Mouse (Mus musculus) forebrain, postnatal 0 days (tissue): Measurements from ENCODE around the gene Iqcc. TPM values are rescaled to one million over a fixed set of nuclear protein-coding genes. Genes with fewer than 3 reads are reported as not detected.

ENCODE experiments used
- ATAC-seq: fragments of 200-750 bp; cut with Nextera tagmentation; 2 replicates; pipeline ENCODE4 v1.8.0; 2017; ENCODE audit warnings: mild to moderate bottlenecking, moderate library complexity
- DNase-seq: peaks from one replicate; pipeline ENCODE4 v3.0.0-alpha.2; 2015
- H3K27ac ChIP-seq: fragments of 300-500 bp; sonication (generic); 2 replicates; pipeline ENCODE4 v1.5.1; 2014; ENCODE audit warnings: low read depth, mild to moderate bottlenecking, antibody characterized with exemption, low read length, moderate library complexity, mixed read lengths
- H3K27me3 ChIP-seq: fragments of 300-500 bp; sonication (generic); 2 replicates; pipeline ENCODE4 v1.6.1; 2014; ENCODE audit warnings: mild to moderate bottlenecking, low read length, mixed read lengths; ENCODE audit not compliant: insufficient read depth
- H3K36me3 ChIP-seq: fragments of 300-500 bp; sonication (generic); 2 replicates; pipeline ENCODE4 v1.6.1; 2014; ENCODE audit warnings: mild to moderate bottlenecking, moderate library complexity; ENCODE audit not compliant: insufficient read depth
- H3K4me1 ChIP-seq: fragments of 300-500 bp; sonication (generic); 2 replicates; pipeline ENCODE4 v1.6.1; 2014; ENCODE audit warnings: antibody characterized with exemption; ENCODE audit not compliant: insufficient read depth
- H3K4me2 ChIP-seq: fragments of 300-500 bp; sonication (generic); 2 replicates; pipeline ENCODE4 v1.6.1; 2014; ENCODE audit warnings: low read depth, mild to moderate bottlenecking, moderate library complexity
- H3K4me3 ChIP-seq: fragments of 300-500 bp; sonication (generic); 2 replicates; pipeline ENCODE4 v1.5.1; 2014; ENCODE audit warnings: low read depth, low read length, mixed read lengths
- H3K9ac ChIP-seq: fragments of 300-500 bp; sonication (generic); 2 replicates; pipeline ENCODE4 v1.6.1; 2014; ENCODE audit warnings: mild to moderate bottlenecking
- H3K9me3 ChIP-seq: fragments of 300-500 bp; sonication (generic); 2 replicates; pipeline ENCODE4 v1.6.1; 2016; ENCODE audit warnings: low read length
- CTCF ChIP-seq: sonication (generic); IDR thresholded peaks from 2 replicates; pipeline ENCODE4 v1.5.1; 2016; ENCODE audit warnings: antibody characterized with exemption, control low read depth, low read depth
- WGBS: fragments of 180-500 bp; shearing (Covaris S2); extraction: QIAGEN DNeasy Blood & Tissue Kit; methylation state at CpG from one replicate; pipeline ENCODE4 v1.1.7; 2014; 5-methylcytosine and 5-hydroxymethylcytosine counted together
- polyA plus RNA-seq: library from polyadenylated mRNA; unstranded; fragments of >200 nt; fragmentation: Nextera tagmentation; extraction: Ambion mirVana; gene quantifications from 2 replicates; pipeline ENCODE4 v1.2.1, GENCODE M21; 2015
- total RNA-seq: library from RNA; depleted of rRNA; stranded (reverse); fragments of >200 nt; gene quantifications from 2 replicates; pipeline ENCODE4 v1.2.3, GENCODE M21; 2014

Gene Iqcc
- total and polyA plus RNA-seq, 2 experiments from 2014 or later: 21.4 to 25.9 TPM

DNA sequence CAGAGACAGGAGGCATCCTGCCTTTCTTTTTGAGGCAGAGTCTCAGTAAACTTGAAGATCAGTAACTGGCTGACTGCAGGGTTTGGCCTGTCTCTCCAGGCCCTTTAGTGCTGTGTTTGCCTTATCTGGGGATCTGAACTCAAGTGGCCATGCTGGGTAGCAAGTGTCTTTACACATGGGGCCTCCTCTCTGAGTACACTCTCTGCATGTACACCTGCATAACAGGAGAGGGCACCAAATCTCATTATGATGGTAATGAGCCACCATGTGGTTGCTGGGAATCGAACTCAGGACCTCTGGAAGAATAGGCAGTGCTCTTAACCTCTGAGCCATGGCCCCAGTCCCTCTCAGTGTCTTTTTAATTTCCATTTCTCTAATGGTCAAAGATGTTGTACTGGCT is 36.6 kb downstream of the Iqcc start:
- H3K27ac ChIP-seq: no peak overlapping the region
- H3K4me1 ChIP-seq: no peaks in the 10 kb centered on the region
- H3K9me3 ChIP-seq: no peaks in the 10 kb centered on the region
- H3K27me3 ChIP-seq: no peaks in the 10 kb centered on the region
- ATAC-seq (no peak), DNase-seq (no peak)
- WGBS: 81% methylated on average over 1 of the region's 1 CpGs
- H3K36me3 ChIP-seq: no peaks in the 10 kb centered on the region
- TF ChIP-seq CTCF: no peak
- no peak overlapping the region for H3K4me2 ChIP-seq
- no peak overlapping the region for H3K4me3 ChIP-seq
- H3K9ac ChIP-seq: no peak overlapping the region

GRCm38 (mm10) chr4:129580347-129580746 is 38.6 kb downstream of the Iqcc start:
- Histone ChIP-seq H3K4me3 (no peak overlapping the region), H3K27me3 (no peaks in the 10 kb centered on the region), H3K4me1 (no peaks in the 10 kb centered on the region), H3K36me3 (no peaks in the 10 kb centered on the region), H3K9ac (no peak overlapping the region), H3K4me2 (no peak overlapping the region), H3K27ac (no peak overlapping the region), H3K9me3 (no peaks in the 10 kb centered on the region)
- WGBS: 62% methylated on average over 7 of the region's 7 CpGs
- DNase-seq: peak; percentile 36
- no peak for ATAC-seq
- TF ChIP-seq CTCF: no peak

- Histone ChIP-seq H3K27me3 (no peaks in the 10 kb centered on the region), H3K4me1 (no peaks in the 10 kb centered on the region), H3K9me3 (no peaks in the 10 kb centered on the region), H3K36me3 (no peaks in the 10 kb centered on the region), H3K4me3 (no peak within 1 kb of the TSS), H3K4me2 (no peak within 1 kb of the TSS), H3K27ac (no peak within 1 kb of the TSS), H3K9ac (no peak within 1 kb of the TSS)
- 95% methylated on average over 5 of the region's 5 CpGs for WGBS
- ATAC-seq (no peak), DNase-seq (no peak)
- TF ChIP-seq CTCF: no peak
Observed at GRCm38 (mm10) chr4:129578466-129578865, 40.4 kb downstream of the Iqcc start, which contains the start of gene Fam167b. TSS of gene Fam167b (minus strand) at chr4:129578549.

DNA sequence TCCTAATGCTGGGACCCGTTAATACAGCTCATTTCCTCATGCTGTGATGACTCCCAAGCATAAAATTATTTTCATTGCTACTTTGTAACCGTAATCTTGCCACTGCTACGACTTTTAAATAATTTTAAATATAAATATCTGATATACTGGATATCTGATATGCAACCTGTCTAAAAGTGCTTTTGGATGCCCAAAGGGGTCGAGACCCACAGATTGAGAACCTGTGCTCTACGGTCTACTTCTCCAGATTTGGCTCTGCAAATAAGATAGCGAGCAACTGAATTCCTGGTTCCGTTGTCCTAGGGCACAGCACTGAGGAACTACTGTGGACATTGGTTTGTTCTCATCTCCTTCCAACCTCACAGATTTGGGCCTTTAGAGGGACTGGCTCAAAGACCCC is 41.2 kb downstream of the Iqcc start:
- no peak overlapping the region for H3K27ac ChIP-seq
- H3K4me3 ChIP-seq: no peak overlapping the region
- H3K36me3 ChIP-seq: no peaks in the 10 kb centered on the region
- H3K4me2 ChIP-seq: no peak overlapping the region
- no peaks in the 10 kb centered on the region for H3K27me3 ChIP-seq
- no peak overlapping the region for H3K9ac ChIP-seq
- 87% methylated on average over 7 of the region's 7 CpGs for WGBS
- ATAC-seq (no peak), DNase-seq (no peak)
- no peak for TF ChIP-seq CTCF
- no peaks in the 10 kb centered on the region for H3K4me1 ChIP-seq
- no peaks in the 10 kb centered on the region for H3K9me3 ChIP-seq

DNA sequence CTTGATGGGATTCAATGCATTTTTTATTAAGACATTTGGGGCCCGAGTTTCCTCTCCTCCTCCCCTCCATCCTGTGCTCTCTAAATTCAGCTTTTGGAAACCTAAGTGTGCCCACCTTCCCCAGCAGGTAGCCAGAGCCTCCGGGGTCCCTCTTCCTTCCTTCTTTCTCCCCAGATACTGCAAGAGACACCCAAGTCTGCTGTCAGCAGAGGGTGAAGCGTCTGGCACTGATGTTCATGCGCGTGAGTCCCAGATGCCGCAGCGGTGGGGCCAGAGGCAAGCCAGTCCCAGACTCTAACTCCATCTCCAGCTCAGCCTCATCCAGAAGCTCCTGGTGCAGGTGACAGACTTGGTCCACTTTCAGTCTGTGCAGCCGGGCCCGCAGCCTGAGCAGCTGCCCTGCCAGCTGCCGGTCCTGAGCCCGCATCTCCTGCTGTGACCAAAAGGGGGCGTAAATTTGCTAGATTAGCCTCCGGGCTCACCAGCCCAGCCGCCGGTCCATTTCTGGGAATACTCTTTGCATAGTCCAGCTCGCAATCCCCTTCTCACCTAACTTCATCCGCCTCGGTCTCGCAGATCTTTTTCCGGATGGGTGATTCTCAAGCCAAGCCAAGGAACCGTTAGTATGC is 41.9 kb downstream of the Iqcc start:
- Histone ChIP-seq H3K27ac (no peak overlapping the region), H3K36me3 (no peaks in the 10 kb centered on the region), H3K4me2 (0 out of 2 replicates have a peak overlapping the region, but pooled peaks have one; percentile 17), H3K4me1 (no peaks in the 10 kb centered on the region), H3K27me3 (no peaks in the 10 kb centered on the region), H3K9me3 (no peaks in the 10 kb centered on the region), H3K9ac (no peak overlapping the region), H3K4me3 (no peak overlapping the region)
- 29% methylated on average over 21 of the region's 21 CpGs for WGBS
- peak; percentile 46 for TF ChIP-seq CTCF
- DNase-seq (peak; percentile 56), ATAC-seq (peak; percentile 36; the same call in 1 of the 2 replicates)

DNA sequence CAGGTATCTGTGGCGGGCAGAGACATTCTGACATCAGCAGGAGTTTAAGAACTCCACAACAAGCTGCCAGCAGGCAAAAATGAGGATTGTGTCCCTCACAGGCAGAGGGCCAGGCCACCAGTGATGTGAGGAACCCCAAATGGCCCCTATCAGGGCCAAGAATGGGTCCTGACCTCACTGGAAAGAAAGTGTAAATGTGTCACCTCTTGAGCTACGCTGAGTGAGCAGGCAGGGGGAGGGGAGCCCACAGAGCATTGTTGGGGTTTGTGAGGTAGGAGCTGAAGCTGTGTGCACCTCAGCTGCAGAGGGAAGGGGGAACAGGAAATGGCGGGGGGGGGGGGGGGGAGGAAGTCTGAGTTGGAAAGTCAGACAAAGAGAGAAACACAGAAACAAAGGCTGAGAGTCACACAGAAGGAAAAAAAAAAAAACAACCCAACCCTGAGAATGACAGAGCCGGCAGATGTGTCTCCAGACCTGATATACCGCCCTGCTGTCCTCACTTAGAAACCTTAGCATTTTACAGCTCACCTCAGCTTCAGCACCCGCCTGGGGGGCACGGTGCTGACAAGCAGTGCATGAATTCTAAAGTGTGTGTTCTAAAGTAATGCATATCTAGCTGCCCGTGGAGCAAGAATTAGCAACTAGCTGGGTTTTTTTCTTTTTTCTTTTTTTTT is 43.6 kb downstream of the Iqcc start:
- H3K4me3 ChIP-seq: no peak overlapping the region
- TF ChIP-seq CTCF: no peak
- H3K27ac ChIP-seq: no peak overlapping the region
- no peak for ATAC-seq
- H3K36me3 ChIP-seq: no peaks in the 10 kb centered on the region
- no peaks in the 10 kb centered on the region for H3K4me1 ChIP-seq
- no peak overlapping the region for H3K4me2 ChIP-seq
- H3K9me3 ChIP-seq: no peaks in the 10 kb centered on the region
- 62% methylated on average over 7 of the region's 8 CpGs for WGBS
- H3K9ac ChIP-seq: no peak overlapping the region
- no peaks in the 10 kb centered on the region for H3K27me3 ChIP-seq
- no peak for DNase-seq

DNA sequence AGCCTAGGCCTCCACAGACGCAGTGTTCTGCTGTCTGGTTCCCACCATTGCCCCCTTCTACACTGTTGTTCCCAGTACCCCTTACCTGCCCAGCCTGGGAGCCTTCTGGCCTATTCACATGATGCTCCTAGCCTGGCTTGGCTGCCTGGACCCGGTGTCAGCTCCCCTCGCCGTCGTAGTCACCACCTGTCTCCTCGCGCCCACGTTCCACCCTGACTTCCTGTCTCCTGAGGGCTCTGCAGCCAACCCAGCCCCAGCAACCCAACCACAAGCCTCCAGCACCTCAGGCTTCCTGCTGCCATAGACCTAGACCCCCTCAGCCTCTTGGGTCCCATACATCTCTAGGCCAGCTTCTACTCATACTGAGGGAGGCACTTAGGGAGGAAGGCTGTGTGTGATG is 45.5 kb downstream of the Iqcc start, which contains the start of gene Lck:
Gene Lck (minus strand): TSS at position 212 of the 400 bp plus-strand sequence.
- Histone ChIP-seq H3K27ac (no peak within 1 kb of the TSS), H3K9ac (no peak within 1 kb of the TSS), H3K36me3 (no peaks in the 10 kb centered on the region), H3K4me3 (no peak within 1 kb of the TSS), H3K4me2 (no peak within 1 kb of the TSS), H3K9me3 (no peaks in the 10 kb centered on the region), H3K4me1 (no peaks in the 10 kb centered on the region), H3K27me3 (no peaks in the 10 kb centered on the region)
- ATAC-seq (no peak), DNase-seq (no peak)
- no peak for TF ChIP-seq CTCF
- 93% methylated on average over 8 of the region's 8 CpGs for WGBS
